Comparison of ENCODE assay signal across 20 mouse cellular contexts in the genomic region with DNA sequence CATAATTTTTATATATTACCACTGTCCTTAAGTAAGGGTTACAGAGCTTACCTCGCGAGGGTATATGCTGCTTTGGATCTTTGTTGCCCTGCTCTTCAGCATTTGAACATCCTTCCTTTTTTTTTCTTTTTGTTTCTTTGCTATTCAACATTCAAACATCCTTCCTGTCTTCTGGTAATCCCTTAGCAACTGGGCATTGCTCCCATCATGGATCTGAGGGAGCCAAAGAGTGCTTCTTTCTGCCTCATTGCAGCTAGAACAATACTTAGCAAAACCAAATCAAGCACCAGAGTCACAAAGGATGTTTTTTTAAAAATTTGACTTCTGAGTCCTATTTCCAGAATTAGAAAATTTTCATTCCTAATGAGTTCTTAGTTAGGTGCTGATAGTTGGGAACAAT. TPM values are rescaled to one million over a fixed set of nuclear protein-coding genes. Genes with fewer than 3 reads are reported as not detected.
DNase-seq lines count a peak whose midpoint lies in the region; ATAC-seq and TF ChIP-seq lines count a peak whose summit lies in the region.
"Had no signal": no experiment of that assay in that cellular context is flagged by ENCODE, and none has a peak within 500 bp of the region (broad histone marks: within the 10 kb centered on the region; RNA-seq: fewer than 3 reads in every experiment).

No protein-coding gene starts in this region.

- no peaks in the 10 kb centered on the region for H3K9me3 ChIP-seq in forebrain, postnatal 0 days (ENCODE audit: low read length)
- H3K9me3 ChIP-seq in forebrain, embryonic 15.5 days, result no peaks in the 10 kb centered on the region
- H3K9me3 ChIP-seq: embryonic facial prominence, embryonic 13.5 days; forebrain, embryonic 12.5 days; heart, embryonic 15.5 days; hindbrain, embryonic 15.5 days had no signal

- H3K36me3 ChIP-seq in forebrain, postnatal 0 days (ENCODE audit: insufficient read depth), result no peaks in the 10 kb centered on the region
- no peaks in the 10 kb centered on the region for H3K36me3 ChIP-seq in forebrain, embryonic 15.5 days
- H3K36me3 ChIP-seq: embryonic facial prominence, embryonic 13.5 days; forebrain, embryonic 12.5 days; heart, embryonic 15.5 days; hindbrain, embryonic 15.5 days had no signal

- H3K27me3 ChIP-seq in forebrain, postnatal 0 days (ENCODE audit: insufficient read depth, low read length), result no peaks in the 10 kb centered on the region
- H3K27me3 ChIP-seq in forebrain, embryonic 15.5 days, result no peaks in the 10 kb centered on the region
- H3K27me3 ChIP-seq: embryonic facial prominence, embryonic 13.5 days; forebrain, embryonic 12.5 days; heart, embryonic 15.5 days; hindbrain, embryonic 15.5 days had no signal

- no peak overlapping the region for H3K4me3 ChIP-seq in forebrain, postnatal 0 days (ENCODE audit: low read depth, low read length)
- no peak overlapping the region for H3K4me3 ChIP-seq in forebrain, embryonic 15.5 days
- no peak overlapping the region for H3K4me3 ChIP-seq in layer of hippocampus, adult 2 months
- H3K4me3 ChIP-seq: embryonic facial prominence, embryonic 13.5 days; forebrain, embryonic 12.5 days; heart, embryonic 15.5 days; hindbrain, embryonic 15.5 days had no signal

- no peaks in the 10 kb centered on the region for H3K4me1 ChIP-seq in forebrain, postnatal 0 days (ENCODE audit: insufficient read depth)
- no peaks in the 10 kb centered on the region for H3K4me1 ChIP-seq in forebrain, embryonic 15.5 days
- H3K4me1 ChIP-seq: embryonic facial prominence, embryonic 13.5 days; forebrain, embryonic 12.5 days; heart, embryonic 15.5 days; hindbrain, embryonic 15.5 days had no signal

- no peak overlapping the region for H3K9ac ChIP-seq in forebrain, postnatal 0 days
- H3K9ac ChIP-seq in forebrain, embryonic 15.5 days (replicated peaks), result no peak overlapping the region
- H3K9ac ChIP-seq: embryonic facial prominence, embryonic 13.5 days; forebrain, embryonic 12.5 days; heart, embryonic 15.5 days; hindbrain, embryonic 15.5 days had no signal

- DNase-seq in forebrain, postnatal 0 days, result peak; percentile 26
- DNase-seq in layer of hippocampus, adult 2 months (ENCODE audit: low spot score in 2 of 2), result no peak
- DNase-seq in layer of hippocampus, adult 8-10 months (ENCODE audit: low spot score in 2 of 2), result no peak
- DNase-seq in right cerebral cortex, postnatal 10 days (ENCODE audit: low spot score in 2 of 2), result peak; percentile 43 to 45
- no peak for DNase-seq in right cerebral cortex, postnatal 14 days
- DNase-seq in frontal cortex, postnatal 25 days (ENCODE audit: low spot score in 2 of 2), result no peak
- DNase-seq: adrenal gland, adult 8-10 months; adrenal gland, postnatal 36 days; cerebellum, adult 11-12 months; cerebellum, postnatal 25 days; gastrocnemius, postnatal 36 days; heart, adult 18-20 months; heart, postnatal 14 days; kidney, adult 11 months had no signal

- no peak overlapping the region for H3K4me2 ChIP-seq in forebrain, postnatal 0 days (ENCODE audit: low read depth)
- no peak overlapping the region for H3K4me2 ChIP-seq in forebrain, embryonic 15.5 days (replicated peaks)
- H3K4me2 ChIP-seq: embryonic facial prominence, embryonic 13.5 days; forebrain, embryonic 12.5 days; heart, embryonic 11.5 days; heart, embryonic 15.5 days; hindbrain, embryonic 15.5 days had no signal

- no peak overlapping the region for H3K27ac ChIP-seq in forebrain, postnatal 0 days (ENCODE audit: low read depth, low read length)
- H3K27ac ChIP-seq in forebrain, embryonic 15.5 days (replicated peaks), result no peak overlapping the region
- H3K27ac ChIP-seq in layer of hippocampus, adult 2 months, result peak overlapping the region; percentile 73
- H3K27ac ChIP-seq: embryonic facial prominence, embryonic 13.5 days; forebrain, embryonic 12.5 days; heart, embryonic 15.5 days; hindbrain, embryonic 15.5 days had no signal

- no peak for ATAC-seq in forebrain, postnatal 0 days
- no peak for ATAC-seq in forebrain, embryonic 15.5 days (replicated peaks)

- no peak for TF ChIP-seq CTCF in forebrain, postnatal 0 days (IDR thresholded peaks at IDR 0.05; ENCODE audit: low read depth)
- no peak for TF ChIP-seq CTCF in layer of hippocampus, adult 2 months (conservative IDR thresholded peaks at IDR 0.05)

- 66% methylated on average over 2 of the region's 2 CpGs for WGBS in forebrain, postnatal 0 days
- 69% methylated on average over 2 of the region's 2 CpGs for WGBS in forebrain, embryonic 15.5 days

RNA-seq across cellular contexts. Expression of a gene that starts 24.8 kb away (rescaled TPM):
- 11.3 and 12.2 TPM in 2 replicates for total RNA-seq in forebrain, postnatal 0 days (2014; rRNA removed)
- 4.8 and 5.7 TPM in 2 replicates for polyA plus RNA-seq in forebrain, postnatal 0 days (2015; fragmentation: Nextera tagmentation; extraction: Ambion mirVana)
- polyA plus RNA-seq in forebrain, embryonic 15.5 days (2015; fragmentation: Nextera tagmentation; extraction: Ambion mirVana), result 8.0 and 9.0 TPM in 2 replicates
- total RNA-seq in layer of hippocampus, adult 2 months (2021), result 10 to 100 TPM; 11.6 to 12.9 TPM
- total RNA-seq in layer of hippocampus, adult 8-10 months (2022), result 1 to 10 TPM; 7.0 to 9.4 (median 8.3) TPM

Comparison
In these comparisons a context has a peak if more than half of its experiments do, and no peak if none do; other contexts are left out.
1. DNase-seq: peak in forebrain, postnatal 0 days (single experiment) and right cerebral cortex, postnatal 10 days (2 of 2); none in layer of hippocampus, adult 2 months (0 of 2), layer of hippocampus, adult 8-10 months (0 of 2), right cerebral cortex, postnatal 14 days (single experiment) and frontal cortex, postnatal 25 days (0 of 2).